Mouse (Mus musculus): ENCODE data around the gene Smpd4. TPM values are rescaled to one million over a fixed set of nuclear protein-coding genes. Genes with fewer than 3 reads are reported as not detected.

The Smpd4 gene
- polyA plus RNA-seq, 1 experiment from 2014 or later: 47.8 TPM

DNA sequence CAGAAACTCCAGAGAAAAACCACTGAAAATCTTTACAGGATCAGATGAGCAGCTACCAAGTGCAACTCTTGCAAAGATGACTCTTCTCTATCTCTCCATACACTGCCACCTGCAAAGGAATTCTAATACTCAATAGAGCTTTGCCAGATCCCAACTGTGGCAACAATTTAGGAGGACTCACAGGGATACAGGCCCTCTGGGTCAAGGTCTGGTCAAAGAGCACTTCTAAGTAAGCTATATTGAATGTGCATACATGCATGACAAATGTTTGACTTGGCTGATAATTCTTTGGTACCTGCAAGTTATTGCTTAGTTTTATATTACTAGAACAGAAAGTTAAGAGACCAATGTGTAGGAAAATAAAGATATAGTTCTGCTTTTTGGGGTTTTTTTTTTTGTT lies 46.4 kb downstream of the Smpd4 start:
- H3K27me3 ChIP-seq (ENCODE audit: insufficient read depth, poor library complexity, severe bottlenecking): no peaks in the 10 kb centered on the region
- H3K4me1 ChIP-seq (replicated peaks): no peaks in the 10 kb centered on the region
- DNase-seq (ENCODE audit: low spot score): no peak
- no peak overlapping the region for H3K4me3 ChIP-seq
- no peak overlapping the region for H3K27ac ChIP-seq
- no peaks in the 10 kb centered on the region for H3K9me3 ChIP-seq
- peaks cover 93% of the 10 kb centered on the region for H3K36me3 ChIP-seq

DNA sequence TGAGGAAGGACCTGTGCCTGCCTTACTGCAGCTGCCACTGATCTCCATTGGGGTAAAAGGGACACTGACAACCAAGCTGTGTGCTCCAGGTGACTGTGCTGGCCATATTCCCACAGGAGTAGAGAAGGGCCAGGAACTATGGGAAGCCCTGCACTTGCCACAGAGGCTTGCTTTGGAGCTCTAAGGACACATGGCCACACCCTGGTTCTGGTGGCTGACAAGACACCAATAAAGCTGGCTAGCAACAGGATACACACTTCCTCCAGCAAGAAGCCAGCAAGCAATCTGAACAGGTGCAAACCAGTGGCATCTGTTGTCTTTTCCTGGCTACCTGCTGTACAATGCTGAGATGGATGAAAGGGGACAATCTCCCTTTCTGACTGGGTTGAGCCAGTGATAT lies 50.7 kb downstream of the Smpd4 start:
- H3K9me3 ChIP-seq: no peaks in the 10 kb centered on the region
- H3K27ac ChIP-seq: no peak overlapping the region
- H3K4me1 ChIP-seq (replicated peaks): no peaks in the 10 kb centered on the region
- no peak for DNase-seq (ENCODE audit: low spot score)
- H3K4me3 ChIP-seq: no peak overlapping the region
- H3K27me3 ChIP-seq (ENCODE audit: insufficient read depth, poor library complexity, severe bottlenecking): no peaks in the 10 kb centered on the region
- H3K36me3 ChIP-seq: peaks cover 94% of the 10 kb centered on the region

Other genes with a start within 250 kb of the Smpd4 start
- 11.9 and 12.9 TPM in 2 replicates for gene Snap29, start 213.4 kb upstream of the Smpd4 start, polyA plus RNA-seq (2016; fragmentation: Nextera tagmentation; extraction: Ambion mirVana)
- gene Pi4ka, start 213.0 kb upstream of the Smpd4 start, polyA plus RNA-seq (2016; fragmentation: Nextera tagmentation; extraction: Ambion mirVana): 38.8 and 48.4 TPM in 2 replicates
- 75.8 and 81.5 TPM in 2 replicates for gene Crkl, start 167.4 kb upstream of the Smpd4 start, polyA plus RNA-seq (2016; fragmentation: Nextera tagmentation; extraction: Ambion mirVana)
- gene Aifm3, start 129.7 kb upstream of the Smpd4 start, polyA plus RNA-seq (2016; fragmentation: Nextera tagmentation; extraction: Ambion mirVana): 2.2 and 3.7 TPM in 2 replicates
- gene Lztr1, start 110.7 kb upstream of the Smpd4 start, polyA plus RNA-seq (2016; fragmentation: Nextera tagmentation; extraction: Ambion mirVana): 91.1 and 105 TPM in 2 replicates
- gene Thap7, start 88.2 kb upstream of the Smpd4 start, polyA plus RNA-seq (2016; fragmentation: Nextera tagmentation; extraction: Ambion mirVana): 49.6 and 59.1 TPM in 2 replicates
- gene Lrrc74b, start 58.1 kb upstream of the Smpd4 start, polyA plus RNA-seq (2016; fragmentation: Nextera tagmentation; extraction: Ambion mirVana): 0.55 and 1.1 TPM in 2 replicates
- 1.1 and 1.2 TPM in 2 replicates for gene P2rx6, start 57.5 kb upstream of the Smpd4 start, polyA plus RNA-seq (2016; fragmentation: Nextera tagmentation; extraction: Ambion mirVana)
- 2.5 and 3.1 TPM in 2 replicates for gene Slc7a4, start 36.1 kb upstream of the Smpd4 start, polyA plus RNA-seq (2016; fragmentation: Nextera tagmentation; extraction: Ambion mirVana)
- gene Ccdc74a, start 27.1 kb downstream of the Smpd4 start, polyA plus RNA-seq (2016; fragmentation: Nextera tagmentation; extraction: Ambion mirVana): 6.5 and 9.8 TPM in 2 replicates
- gene Med15, start 113.5 kb downstream of the Smpd4 start, polyA plus RNA-seq (2016; fragmentation: Nextera tagmentation; extraction: Ambion mirVana): 46.8 and 54.2 TPM in 2 replicates
- gene Klhl22, start 140.3 kb downstream of the Smpd4 start, polyA plus RNA-seq (2016; fragmentation: Nextera tagmentation; extraction: Ambion mirVana): 57.5 TPM in 2 replicates
- gene Scarf2, start 177.9 kb downstream of the Smpd4 start, polyA plus RNA-seq (2016; fragmentation: Nextera tagmentation; extraction: Ambion mirVana): 5.4 and 9.6 TPM in 2 replicates
- gene B830017H08Rik, start 213.8 kb downstream of the Smpd4 start, polyA plus RNA-seq (2016; fragmentation: Nextera tagmentation; extraction: Ambion mirVana): 0.22 TPM in 1 of 2 replicates, not detected in the other
- gene Car15, start 219.0 kb downstream of the Smpd4 start, polyA plus RNA-seq (2016; fragmentation: Nextera tagmentation; extraction: Ambion mirVana): 1.9 and 2.3 TPM in 2 replicates

Measured in hindbrain, embryonic 10.5 days (tissue).